Mouse (Mus musculus) MN1 (cell line): ENCODE data around the gene Nenf.

Experiments used
- DNase-seq: peaks from one replicate; pipeline ENCODE4 v3.0.0-alpha.2; 2016; ENCODE audit warnings: low spot score

Nenf gene

DNA sequence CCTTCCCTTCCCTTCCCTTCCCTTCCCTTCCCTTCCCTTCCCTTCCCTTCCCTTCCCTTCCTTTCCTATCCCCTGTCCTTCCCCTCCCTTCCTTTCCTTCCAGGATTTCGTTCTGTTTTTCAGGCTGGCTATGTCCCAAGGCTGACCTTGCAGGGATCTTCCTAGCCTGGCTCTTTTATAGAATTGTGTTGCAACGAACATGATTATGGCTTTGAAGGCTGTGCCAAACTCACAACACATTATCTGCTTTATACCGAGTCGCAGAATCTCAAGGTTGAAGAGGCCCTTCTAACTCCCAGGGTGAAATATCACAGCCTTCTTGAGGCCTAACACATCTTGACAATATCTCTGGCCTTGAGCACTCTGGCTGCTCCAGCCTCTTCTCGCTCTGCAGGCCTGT is 692 bp upstream of the Nenf start:
- DNase-seq = peak; percentile 32

DNA sequence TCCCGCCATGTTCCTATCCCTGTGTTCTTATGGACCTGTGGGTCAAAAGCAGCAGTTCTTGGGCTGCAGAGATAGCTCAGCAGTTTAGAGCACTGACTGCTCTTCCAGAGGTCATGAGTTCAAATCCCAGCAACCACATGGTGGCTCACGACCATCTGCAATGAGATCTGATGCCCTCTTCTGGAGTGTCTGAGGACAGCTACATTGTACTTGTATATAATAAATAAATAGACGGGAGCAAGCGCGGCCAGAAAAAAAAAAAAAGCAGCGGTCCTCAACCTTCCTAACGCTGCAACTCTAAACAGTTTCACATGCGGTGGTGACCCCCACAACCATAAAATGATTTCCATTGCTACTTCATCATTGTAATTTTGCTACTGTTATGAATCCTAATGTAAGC is 1.2 kb downstream of the Nenf start:
- DNase-seq = no peak

DNA sequence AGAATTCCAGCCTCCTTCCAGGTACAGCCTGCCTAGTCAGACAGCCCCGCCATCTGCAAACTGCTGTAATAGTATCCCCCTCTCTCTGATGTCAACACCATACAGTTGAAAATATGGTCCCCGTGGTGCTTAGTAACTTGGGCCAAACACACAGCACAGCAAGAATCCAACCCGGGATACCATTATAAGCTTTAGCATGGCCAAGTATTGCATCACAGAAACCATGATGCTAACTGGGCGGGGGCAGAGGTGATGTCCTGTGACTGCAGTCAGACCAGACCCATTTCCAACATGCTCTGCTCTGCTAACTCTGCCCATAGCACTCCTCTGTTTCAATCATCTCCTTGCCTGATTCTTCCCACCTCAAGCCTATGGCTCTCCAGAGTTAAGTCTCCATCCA is 4.1 kb downstream of the Nenf start:
- DNase-seq = peak; percentile 74

GRCm38 (mm10) chr1:191313158-191313557 is 4.8 kb downstream of the Nenf start:
- DNase-seq = no peak

- DNase-seq = peak; percentile 92
Measured at GRCm38 (mm10) chr1:191312513-191312941, 5.5 kb downstream of the Nenf start.

DNA sequence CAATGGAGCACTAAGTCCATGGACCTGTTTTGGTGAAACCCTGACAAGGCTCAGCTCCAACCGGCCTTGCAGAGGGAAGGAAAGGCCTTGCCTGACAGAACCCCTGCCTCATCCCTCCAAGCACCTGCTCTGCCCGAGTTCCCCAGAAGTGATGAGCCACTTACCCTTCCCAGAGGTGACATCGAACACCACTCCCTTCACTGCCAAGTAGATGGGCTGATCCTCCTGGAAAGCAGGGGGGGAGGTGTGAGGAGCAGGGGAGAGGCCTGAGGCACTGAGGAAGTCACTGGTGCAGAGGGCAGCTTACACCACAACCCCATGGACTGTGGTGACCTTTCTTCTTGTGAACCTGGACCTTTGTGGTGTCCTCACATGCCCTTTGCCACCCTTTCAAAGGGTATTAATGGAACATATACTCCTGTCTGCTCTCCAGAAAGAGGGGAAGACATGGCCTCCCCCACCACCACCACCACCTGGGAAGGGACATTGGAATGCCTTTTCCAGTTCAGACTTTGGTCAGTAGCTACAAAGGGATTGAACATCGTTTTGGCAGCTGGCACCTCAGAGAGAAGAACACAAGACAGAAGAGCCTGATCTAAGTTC is 6.6 kb downstream of the Nenf start:
- no peak for DNase-seq

DNA sequence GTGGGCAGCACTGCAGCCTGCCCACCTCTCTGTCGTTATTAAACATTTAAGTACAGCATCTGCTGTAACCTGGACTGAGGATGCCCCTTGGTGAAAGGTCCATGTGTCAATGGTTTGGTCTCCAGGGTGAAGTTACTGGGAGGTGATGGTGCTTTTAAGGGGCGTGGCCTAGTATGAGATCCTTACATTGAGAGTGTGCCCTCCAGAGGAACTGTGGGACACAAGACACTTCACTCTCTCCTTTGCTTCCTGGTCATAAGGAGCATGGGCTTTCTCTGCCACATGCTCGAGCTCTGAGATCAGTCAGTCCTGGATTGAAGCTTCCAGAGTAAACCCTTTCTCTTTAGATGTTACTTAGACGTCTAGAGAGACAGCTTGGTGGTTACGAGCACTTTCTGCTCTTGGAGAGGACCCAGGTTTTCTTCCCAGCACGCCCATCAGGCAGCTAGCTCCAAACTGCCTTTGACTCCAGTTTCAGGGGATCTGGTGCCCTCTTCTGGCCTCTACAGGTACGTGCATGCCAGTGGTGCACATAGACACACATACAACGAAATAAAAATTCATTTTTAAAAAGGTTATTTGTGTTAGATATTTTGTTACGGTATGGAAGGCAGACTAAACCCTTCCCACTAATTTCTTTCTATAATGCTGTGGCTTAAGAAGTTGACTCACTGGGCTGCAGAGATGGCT is 10.1 kb downstream of the Nenf start:
- no peak for DNase-seq

DNA sequence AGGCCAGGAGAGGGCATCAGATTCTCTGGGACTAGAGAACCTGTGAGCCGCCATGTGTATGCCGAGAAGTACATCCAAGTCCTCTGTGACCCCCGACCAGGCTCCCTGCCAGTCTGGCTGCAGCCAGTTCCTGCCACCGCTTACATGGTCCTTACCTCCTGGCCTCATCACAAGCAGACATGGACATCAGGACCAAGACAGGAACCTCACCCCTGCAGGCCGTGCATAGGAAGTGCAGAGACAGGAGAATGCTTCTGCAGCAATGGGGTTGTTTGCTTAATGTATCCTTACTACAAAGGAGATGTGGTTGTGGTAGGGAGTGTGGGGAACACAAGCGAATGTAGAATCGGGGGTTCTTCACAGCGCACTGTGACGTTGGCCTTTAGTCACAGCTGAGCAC is 11.7 kb downstream of the Nenf start:
- no peak for DNase-seq

DNA sequence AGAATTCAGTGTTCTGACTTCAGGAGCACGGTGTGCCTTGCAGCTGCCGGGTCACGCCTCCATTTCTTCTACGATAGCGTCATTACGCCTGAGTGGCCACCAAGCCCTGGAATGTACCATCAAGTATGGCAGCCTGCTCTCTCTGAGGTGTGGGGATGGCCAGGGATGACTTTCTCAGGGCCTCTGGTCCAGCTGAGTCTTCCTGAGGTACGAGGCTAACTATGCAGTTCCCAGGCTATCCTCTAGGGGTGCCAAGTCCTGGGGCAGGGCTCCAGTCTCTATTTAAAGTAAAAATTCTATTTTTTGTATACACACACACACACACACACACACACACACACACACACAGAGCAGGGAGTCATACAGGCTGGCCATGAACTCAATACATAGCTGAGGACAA is 12.4 kb downstream of the Nenf start:
- DNase-seq = no peak

DNA sequence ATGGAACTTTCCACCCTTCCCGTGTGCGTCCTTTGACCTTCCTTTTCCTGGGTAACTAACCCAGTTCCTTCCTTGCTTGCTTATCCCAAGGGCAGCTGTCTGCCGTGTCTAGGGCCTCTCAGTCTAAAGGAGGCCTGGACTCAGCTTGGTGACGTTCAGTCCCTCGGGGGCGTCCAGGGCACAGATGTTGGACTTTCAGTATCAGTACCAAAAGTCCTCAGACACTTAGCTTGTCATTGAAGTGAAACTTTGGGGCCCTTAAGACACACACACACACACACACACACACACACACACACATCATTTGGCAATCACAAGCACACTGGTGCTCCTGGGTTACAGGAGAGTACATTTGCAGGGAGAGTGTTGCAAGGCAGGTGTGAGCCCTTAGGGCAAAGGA is 13.8 kb downstream of the Nenf start:
- no peak for DNase-seq

DNA sequence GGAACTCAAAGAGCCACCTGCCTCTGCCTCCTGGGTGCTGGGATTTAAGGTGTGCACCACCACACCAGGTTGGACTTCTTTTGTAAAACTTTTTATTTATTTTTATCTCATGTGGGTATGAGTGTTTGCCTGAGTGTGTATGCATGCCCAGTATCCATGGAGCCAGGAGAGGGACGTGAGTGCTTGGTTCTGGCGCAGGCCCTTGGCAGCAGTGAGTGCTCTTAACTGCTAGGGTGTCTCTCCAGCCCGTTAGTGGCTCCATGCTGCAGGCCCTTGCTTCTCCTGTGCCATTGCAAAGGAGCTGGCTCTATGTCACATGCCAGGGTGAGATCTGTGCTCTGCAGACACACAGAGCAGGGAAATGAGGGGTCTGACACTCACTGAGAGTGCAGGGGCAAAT is 14.3 kb downstream of the Nenf start:
- no peak for DNase-seq

DNA sequence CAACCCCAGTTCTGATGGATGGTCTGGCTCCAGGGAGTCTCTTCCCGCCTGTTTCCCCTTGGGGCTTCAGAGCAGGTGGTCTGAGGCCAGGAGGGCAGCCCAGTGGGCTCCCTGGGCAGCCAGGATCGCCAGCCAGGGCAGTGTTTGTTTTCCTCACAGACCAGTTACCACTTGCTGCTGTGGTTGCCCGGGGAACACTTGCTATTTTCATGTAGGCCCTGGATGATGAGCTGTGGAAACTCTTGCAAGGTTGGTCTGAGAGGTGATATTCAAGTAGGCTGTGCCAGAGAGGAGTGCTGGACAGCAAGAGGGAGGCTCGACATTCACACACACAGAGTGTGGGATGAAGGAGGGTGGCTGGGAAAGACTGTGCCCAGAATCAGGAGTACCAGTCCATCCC is 16.1 kb downstream of the Nenf start:
- no peak for DNase-seq

DNA sequence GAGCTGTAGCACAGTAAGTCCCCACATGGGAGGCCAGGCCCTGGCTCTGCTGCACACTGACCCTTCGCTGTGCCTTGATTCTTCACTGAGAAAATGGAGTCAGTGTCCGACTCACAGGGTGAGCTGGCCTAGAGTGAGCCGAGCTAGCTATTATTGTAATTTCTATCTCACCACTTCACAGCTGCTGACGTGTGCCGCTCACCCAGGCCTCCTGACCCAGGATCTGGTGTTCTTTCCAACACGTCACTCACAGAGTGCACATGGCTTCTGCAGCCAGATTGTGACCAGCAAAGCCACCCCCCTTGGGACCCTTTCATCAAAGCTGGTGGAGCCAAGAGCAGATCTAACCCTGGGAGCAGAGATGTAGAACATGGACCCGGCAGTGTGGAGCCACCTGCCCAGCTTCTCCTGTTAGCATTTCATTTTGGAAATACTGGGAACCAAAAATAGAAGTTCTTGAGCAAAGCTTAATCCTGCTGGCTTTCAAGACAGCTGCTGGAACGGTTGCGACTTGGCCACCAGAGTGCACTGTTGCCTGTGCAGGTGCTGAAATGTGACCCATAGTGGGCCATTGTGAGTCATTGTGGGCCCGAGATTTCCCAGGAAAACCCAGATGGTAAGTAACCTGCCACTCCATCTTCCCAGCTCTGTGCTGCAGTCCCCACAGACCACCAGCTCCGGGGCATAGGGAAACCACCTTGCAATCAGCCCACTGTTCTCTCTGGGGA is 18.6 kb downstream of the Nenf start:
- DNase-seq = peak; percentile 78

- no peak for DNase-seq
Measured at GRCm38 (mm10) chr1:191298304-191298703, 19.7 kb downstream of the Nenf start.

- DNase-seq = no peak
Measured at GRCm38 (mm10) chr1:191296445-191296844, 21.5 kb downstream of the Nenf start.

GRCm38 (mm10) chr1:191295784-191296183 is 22.2 kb downstream of the Nenf start:
- DNase-seq = no peak

GRCm38 (mm10) chr1:191293996-191294795 is 23.8 kb downstream of the Nenf start:
- DNase-seq = no peak

DNA sequence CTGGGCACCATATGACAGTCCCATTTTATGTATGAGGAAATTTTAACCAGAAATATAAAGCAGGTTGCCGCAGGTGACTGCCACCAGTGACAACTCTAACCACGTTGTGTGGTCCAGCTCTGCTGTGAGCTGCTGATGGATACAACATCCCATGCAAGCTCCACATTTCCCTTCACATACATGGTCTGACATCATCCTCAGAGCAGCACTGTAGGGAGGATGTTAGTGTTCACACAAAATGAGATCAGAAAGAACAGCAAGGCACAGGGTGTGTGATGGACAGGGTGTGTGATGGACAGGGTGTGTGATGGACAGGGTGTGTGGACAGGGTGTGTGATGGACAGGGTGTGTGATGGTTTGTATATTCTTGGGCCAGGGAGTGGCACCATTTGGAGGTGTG is 24.9 kb downstream of the Nenf start:
- peak; percentile 17 for DNase-seq

DNA sequence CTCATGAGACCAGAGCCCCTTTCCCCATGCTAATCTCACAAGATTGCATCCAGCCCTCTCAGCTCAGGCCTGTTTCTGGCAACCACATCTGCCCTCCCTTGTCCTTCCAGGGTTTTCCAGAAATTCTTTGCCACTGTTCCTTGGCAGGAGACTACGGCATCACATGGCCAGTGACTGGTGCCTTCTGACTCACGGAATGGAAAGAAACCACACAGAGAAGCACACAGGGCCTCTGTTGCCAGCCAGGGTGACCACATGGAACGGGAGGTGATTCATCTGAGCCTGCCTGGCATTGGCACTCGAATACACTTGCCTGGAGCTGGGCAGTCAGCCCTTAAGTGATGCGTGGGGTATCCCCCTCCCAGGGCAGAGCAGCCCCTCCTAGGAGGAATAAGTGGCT is 25.6 kb downstream of the Nenf start:
- peak; percentile 95 for DNase-seq

DNA sequence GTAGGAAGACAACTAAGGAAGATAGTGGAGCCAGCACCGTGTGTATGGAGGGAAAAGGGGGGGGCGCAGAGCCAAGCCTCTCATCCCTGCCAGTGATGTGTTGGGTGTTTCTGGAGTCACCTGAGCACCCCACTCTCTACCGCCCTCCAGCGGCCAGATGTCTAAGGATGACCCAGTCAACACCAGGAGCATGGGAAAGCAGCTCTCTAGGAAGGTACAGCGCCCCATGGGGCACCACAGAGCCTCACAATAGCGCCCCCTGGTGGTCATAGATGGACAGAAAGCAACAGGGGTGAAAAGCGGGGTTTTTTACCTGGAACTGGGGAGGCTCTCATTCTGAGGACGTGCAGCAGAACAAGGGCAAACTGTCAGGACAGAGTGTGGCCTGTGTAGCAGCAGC is 29.2 kb downstream of the Nenf start:
- no peak for DNase-seq

DNA sequence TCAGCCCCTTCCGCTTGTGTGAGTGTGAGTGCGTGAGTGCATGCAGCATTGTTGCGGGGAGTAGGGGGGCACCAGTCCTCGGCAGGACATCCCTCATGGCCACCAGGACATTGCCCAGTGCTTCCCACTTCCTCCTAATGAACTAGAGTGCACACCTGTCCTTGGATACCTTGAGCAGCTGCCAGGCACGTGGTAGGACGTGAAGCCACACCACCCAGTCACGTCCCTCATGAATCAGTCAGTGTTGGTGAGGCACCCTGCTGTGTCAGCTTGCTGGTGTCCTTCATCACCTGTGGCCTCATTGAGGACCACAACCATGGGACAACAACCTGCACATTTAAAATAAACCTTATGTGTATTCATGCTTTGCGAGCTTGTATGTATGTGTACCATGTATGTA is 33.5 kb downstream of the Nenf start:
- DNase-seq = no peak
